Mouse (Mus musculus) right cerebral cortex, postnatal 10 days (tissue): Measurements from ENCODE around the gene Gamt.
A peak's percentile ranks its signal among the peaks of the same experiment; 100 is the strongest.

Source experiments
- DNase-seq, 2 experiments: peaks; one replicate each; pipeline ENCODE4 v3.0.0; 2021; ENCODE audit warnings: low spot score in 2 of 2

The Gamt gene

GRCm38 (mm10) chr10:80285222-80286070, 24.6 kb upstream of the Gamt start:
- no peak for DNase-seq

- DNase-seq = no peak
These were observed 21.9 kb upstream of the Gamt start for GRCm38 (mm10) chr10:80282481-80283441.

GRCm38 (mm10) chr10:80281921-80282371, 21.1 kb upstream of the Gamt start:
- peak; percentile 57 to 59 for DNase-seq

- no peak for DNase-seq
These were observed 20.5 kb upstream of the Gamt start for GRCm38 (mm10) chr10:80281304-80281703.

- DNase-seq = no peak
These were observed 18.5 kb upstream of the Gamt start for GRCm38 (mm10) chr10:80279273-80279672.

- no peak for DNase-seq
These were observed 17.6 kb upstream of the Gamt start for GRCm38 (mm10) chr10:80278390-80278789.

- DNase-seq = no peak
These were observed 15.4 kb upstream of the Gamt start for GRCm38 (mm10) chr10:80276238-80276637.

GRCm38 (mm10) chr10:80273847-80274246, 13.0 kb upstream of the Gamt start:
- DNase-seq = no peak

GRCm38 (mm10) chr10:80271870-80272585, 11.2 kb upstream of the Gamt start:
- DNase-seq = no peak

GRCm38 (mm10) chr10:80271186-80271843, 10.5 kb upstream of the Gamt start:
- no peak for DNase-seq

- no peak for DNase-seq
These were observed 9.9 kb upstream of the Gamt start for GRCm38 (mm10) chr10:80270734-80271181.

GRCm38 (mm10) chr10:80270099-80270498, 9.3 kb upstream of the Gamt start:
- DNase-seq = no peak

GRCm38 (mm10) chr10:80265149-80265486, 4.3 kb upstream of the Gamt start:
- DNase-seq = no peak

GRCm38 (mm10) chr10:80264341-80265148, 3.7 kb upstream of the Gamt start:
- DNase-seq = peak; percentile 99

GRCm38 (mm10) chr10:80262776-80263365, 2.1 kb upstream of the Gamt start:
- DNase-seq = no peak

- DNase-seq = no peak
These were observed 1.4 kb upstream of the Gamt start for GRCm38 (mm10) chr10:80262169-80262568.

GRCm38 (mm10) chr10:80261585-80261968, 765 bp upstream of the Gamt start:
- peak; percentile 93 to 94 for DNase-seq

GRCm38 (mm10) chr10:80259861-80260641, 761 bp downstream of the Gamt start:
- peak; percentile 87 to 89 for DNase-seq

- no peak for DNase-seq
These were observed 1.4 kb downstream of the Gamt start for GRCm38 (mm10) chr10:80259463-80259805.
